Comparison of ENCODE assay signal across 31 mouse cellular contexts in genomic region chr17:66057145-66057544, GRCm38 (mm10).
"Had no signal": no experiment of that assay in that cellular context is flagged by ENCODE, and none has a peak within 500 bp of the region (broad histone marks: within the 10 kb centered on the region; RNA-seq: fewer than 3 reads in every experiment).

No protein-coding gene starts in this region.

- DNase-seq: left cerebral cortex, postnatal 4 days; liver; liver, embryonic 13.5 days; liver, postnatal 0 days; lung, adult 18-20 months; lung, postnatal 10 days; lung, postnatal 14 days; lung, postnatal 36 days; lung, postnatal 4 days; midbrain, embryonic 14.5 days had no signal

- H3K27me3 ChIP-seq: limb, embryonic 12.5 days; limb, embryonic 13.5 days; limb, embryonic 15.5 days; liver, embryonic 12.5 days; liver, embryonic 13.5 days; liver, embryonic 15.5 days; lung, embryonic 15.5 days; megakaryocyte, embryonic 14.5 days; midbrain, embryonic 12.5 days; midbrain, embryonic 13.5 days; midbrain, embryonic 15.5 days; neural tube, embryonic 12.5 days had no signal

- H3K9me3 ChIP-seq: limb, embryonic 10.5 days; limb, embryonic 12.5 days; limb, embryonic 13.5 days; limb, embryonic 15.5 days; liver, embryonic 12.5 days; liver, embryonic 13.5 days; liver, embryonic 15.5 days; lung, embryonic 15.5 days; megakaryocyte, embryonic 14.5 days; midbrain, embryonic 10.5 days; midbrain, embryonic 12.5 days; midbrain, embryonic 13.5 days; midbrain, embryonic 15.5 days; neural tube, embryonic 12.5 days had no signal

- H3K4me3 ChIP-seq: left cerebral cortex, adult 2 months; limb, embryonic 10.5 days; limb, embryonic 12.5 days; limb, embryonic 13.5 days; limb, embryonic 15.5 days; liver, embryonic 12.5 days; liver, embryonic 13.5 days; liver, embryonic 15.5 days; lung, embryonic 15.5 days; megakaryocyte, embryonic 14.5 days; midbrain, embryonic 10.5 days; midbrain, embryonic 12.5 days; midbrain, embryonic 13.5 days; midbrain, embryonic 15.5 days; myocyte; neural tube, embryonic 12.5 days had no signal

- H3K4me2 ChIP-seq: limb, embryonic 12.5 days; limb, embryonic 13.5 days; limb, embryonic 15.5 days; liver, embryonic 11.5 days; liver, embryonic 12.5 days; liver, embryonic 13.5 days; liver, embryonic 15.5 days; lung, embryonic 15.5 days; midbrain, embryonic 11.5 days; midbrain, embryonic 12.5 days; midbrain, embryonic 13.5 days; midbrain, embryonic 15.5 days; neural tube, embryonic 12.5 days had no signal

- H3K4me1 ChIP-seq: limb, embryonic 10.5 days; limb, embryonic 12.5 days; limb, embryonic 15.5 days; liver, embryonic 12.5 days; liver, embryonic 13.5 days; liver, embryonic 15.5 days; midbrain, embryonic 12.5 days; neural tube, embryonic 12.5 days had no signal

- H3K27ac ChIP-seq: left cerebral cortex, adult 2 months; limb, embryonic 10.5 days; limb, embryonic 12.5 days; limb, embryonic 13.5 days; limb, embryonic 15.5 days; liver, embryonic 12.5 days; liver, embryonic 13.5 days; liver, embryonic 14.5 days; liver, embryonic 15.5 days; lung, embryonic 15.5 days; macrophage; midbrain, embryonic 10.5 days; midbrain, embryonic 12.5 days; midbrain, embryonic 13.5 days; midbrain, embryonic 15.5 days; neural tube, embryonic 12.5 days had no signal

- H3K9ac ChIP-seq: limb, embryonic 12.5 days; limb, embryonic 13.5 days; limb, embryonic 15.5 days; liver, embryonic 12.5 days; liver, embryonic 13.5 days; liver, embryonic 14.5 days; liver, embryonic 15.5 days; liver, postnatal 0 days; lung, embryonic 15.5 days; midbrain, embryonic 12.5 days; midbrain, embryonic 13.5 days; midbrain, embryonic 15.5 days; neural tube, embryonic 12.5 days had no signal

- H3K36me3 ChIP-seq: limb, embryonic 10.5 days; limb, embryonic 12.5 days; limb, embryonic 13.5 days; limb, embryonic 15.5 days; liver, embryonic 12.5 days; liver, embryonic 13.5 days; lung, embryonic 15.5 days; midbrain, embryonic 10.5 days; midbrain, embryonic 12.5 days; midbrain, embryonic 13.5 days; midbrain, embryonic 15.5 days; neural tube, embryonic 12.5 days had no signal

- ATAC-seq: liver, embryonic 12.5 days; liver, postnatal 0 days; lung, postnatal 0 days; midbrain, embryonic 13.5 days; midbrain, embryonic 15.5 days; midbrain, embryonic 16.5 days had no signal
